Mouse (Mus musculus): Measurements from ENCODE around the gene Gsn.

Gsn gene

GRCm38 (mm10) chr2:35283997-35284396, 27.8 kb downstream of the Gsn start:
- no peak for DNase-seq

GRCm38 (mm10) chr2:35285209-35285608, 29.0 kb downstream of the Gsn start:
- no peak for DNase-seq

DNA sequence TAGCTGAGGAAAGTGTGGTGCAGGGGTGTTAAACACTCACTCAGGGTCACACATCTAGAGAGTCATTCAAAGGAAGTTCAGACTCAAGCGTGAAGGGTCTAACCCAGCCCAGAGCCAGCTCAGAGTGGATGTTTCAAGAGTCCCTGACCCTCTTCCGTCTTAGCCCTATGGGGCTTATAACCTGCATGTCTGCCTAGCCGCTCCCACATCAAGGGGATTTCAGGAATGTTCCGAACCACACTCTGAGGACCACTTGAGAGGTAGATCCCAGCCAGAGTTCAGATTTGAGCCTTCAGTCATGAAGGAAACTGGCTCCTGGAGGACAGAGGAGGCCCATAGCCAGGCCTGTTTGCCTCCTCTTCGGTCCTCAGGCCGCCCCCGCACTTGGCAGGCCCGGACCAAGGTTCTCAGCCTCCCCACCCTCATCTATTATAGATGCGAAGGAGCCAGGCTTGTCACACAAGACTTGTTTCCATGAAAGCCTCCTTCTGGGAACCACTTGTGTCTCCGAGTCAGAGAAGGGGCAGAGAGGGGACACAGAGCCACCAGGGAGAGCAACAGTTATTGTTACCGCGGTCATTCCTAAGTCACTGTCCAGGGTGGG, 30.9 kb downstream of the Gsn start:
- DNase-seq = no peak

- peak; percentile 90 to 91 for DNase-seq
Observed at GRCm38 (mm10) chr2:35288758-35289635, 32.8 kb downstream of the Gsn start.

- peak; percentile 73 for DNase-seq
Observed at GRCm38 (mm10) chr2:35291856-35292255, 35.7 kb downstream of the Gsn start.

DNA sequence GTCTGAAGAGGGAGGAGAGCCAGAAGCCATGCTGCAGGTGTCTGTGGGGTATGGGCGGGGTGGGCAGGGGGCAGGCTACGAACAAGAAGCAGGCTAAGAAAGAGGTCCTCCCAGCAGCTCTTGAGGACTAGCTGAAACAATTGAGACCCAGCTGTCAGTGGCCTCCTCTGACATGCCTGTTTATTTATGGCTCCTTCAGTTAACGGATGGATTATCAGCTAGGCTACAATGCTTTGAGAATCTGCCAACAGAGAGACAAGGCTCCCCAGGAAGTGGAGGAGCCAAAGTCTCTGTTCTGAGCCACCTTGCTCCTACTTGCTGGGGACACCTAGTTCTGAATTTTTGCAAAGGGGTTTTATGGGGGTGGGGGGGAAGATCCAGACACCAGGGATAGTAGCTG, 36.5 kb downstream of the Gsn start:
- DNase-seq = no peak

DNA sequence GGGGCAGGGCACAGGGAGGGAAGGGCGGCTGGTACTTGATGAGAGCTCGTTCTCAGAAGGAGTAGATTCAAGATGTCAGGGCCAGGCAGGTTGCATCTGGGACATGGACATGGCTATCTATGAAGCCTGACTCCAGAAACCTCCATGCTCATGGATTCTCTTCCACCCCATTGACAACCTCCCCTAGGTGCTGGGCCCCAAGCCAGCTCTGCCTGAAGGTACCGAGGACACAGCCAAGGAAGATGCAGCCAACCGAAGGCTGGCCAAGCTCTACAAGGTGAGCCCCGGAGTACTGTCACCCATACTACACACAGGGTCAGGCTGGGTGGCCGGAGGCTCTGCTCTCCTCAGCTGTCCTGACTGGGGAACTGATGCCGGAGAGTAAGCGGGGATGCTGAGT, 37.1 kb downstream of the Gsn start:
- no peak for DNase-seq

- DNase-seq = peak; percentile 83 to 86
Observed at GRCm38 (mm10) chr2:35297703-35298332, 41.6 kb downstream of the Gsn start.

GRCm38 (mm10) chr2:35299437-35299836, 43.3 kb downstream of the Gsn start:
- DNase-seq = no peak

DNA sequence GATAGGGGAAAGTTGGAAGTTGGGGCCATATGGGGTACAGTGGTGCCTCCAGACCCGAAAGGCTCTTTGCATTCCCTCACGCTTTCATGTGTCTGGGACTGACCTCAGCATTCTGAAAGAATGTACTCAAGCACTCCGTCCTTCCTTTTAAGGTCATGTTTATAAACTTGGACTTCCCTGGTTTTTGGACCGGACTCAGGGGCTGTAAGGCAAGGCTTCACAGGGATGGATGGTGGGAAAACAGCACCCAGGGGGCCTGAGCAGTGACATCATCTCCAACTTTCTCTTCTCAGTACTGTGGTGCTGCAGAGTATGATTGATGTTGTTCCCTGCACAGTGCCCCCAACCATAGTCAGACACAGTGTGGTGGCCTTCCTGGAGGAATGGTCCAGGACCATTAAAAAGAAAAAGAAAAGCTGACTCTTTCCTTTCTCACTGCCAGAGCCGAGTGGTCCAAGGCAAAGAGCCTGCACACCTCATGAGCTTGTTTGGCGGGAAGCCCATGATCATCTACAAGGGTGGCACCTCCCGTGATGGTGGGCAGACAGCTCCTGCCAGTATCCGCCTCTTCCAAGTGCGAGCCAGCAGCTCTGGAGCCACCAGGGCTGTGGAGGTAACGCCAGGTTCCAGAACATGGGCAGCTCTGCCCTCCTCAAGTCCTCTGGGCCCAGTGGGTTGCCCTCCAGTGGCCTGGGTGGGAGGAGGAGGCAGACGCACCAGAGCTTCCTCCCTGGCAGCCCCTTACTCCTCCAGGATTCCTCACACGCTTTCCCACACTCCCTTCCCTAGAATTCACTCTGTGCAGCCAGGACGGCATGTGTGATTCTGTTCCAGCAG, 46.1 kb downstream of the Gsn start:
- DNase-seq = no peak

DNA sequence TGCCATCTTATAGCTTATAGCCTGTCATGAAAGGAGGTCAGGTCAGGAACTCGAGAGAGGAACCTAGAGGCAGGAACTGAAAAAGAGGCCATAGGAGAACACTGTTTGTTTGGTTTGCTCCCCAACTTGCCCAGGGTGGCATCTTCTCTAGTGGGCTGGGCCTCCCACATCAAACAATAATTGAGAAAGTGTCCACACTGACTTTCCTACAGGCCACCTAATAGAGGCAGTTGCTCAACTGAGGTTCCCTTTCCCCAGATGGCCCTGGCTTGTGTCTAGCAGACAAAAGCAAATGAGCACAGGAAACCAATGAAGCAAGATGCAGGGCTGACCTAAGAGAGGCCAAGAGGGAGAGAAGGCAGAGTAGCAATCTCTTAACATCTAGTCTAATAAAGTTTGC, 52.0 kb downstream of the Gsn start:
- no peak for DNase-seq

GRCm38 (mm10) chr2:35309906-35310493, 53.8 kb downstream of the Gsn start:
- DNase-seq = no peak

DNA sequence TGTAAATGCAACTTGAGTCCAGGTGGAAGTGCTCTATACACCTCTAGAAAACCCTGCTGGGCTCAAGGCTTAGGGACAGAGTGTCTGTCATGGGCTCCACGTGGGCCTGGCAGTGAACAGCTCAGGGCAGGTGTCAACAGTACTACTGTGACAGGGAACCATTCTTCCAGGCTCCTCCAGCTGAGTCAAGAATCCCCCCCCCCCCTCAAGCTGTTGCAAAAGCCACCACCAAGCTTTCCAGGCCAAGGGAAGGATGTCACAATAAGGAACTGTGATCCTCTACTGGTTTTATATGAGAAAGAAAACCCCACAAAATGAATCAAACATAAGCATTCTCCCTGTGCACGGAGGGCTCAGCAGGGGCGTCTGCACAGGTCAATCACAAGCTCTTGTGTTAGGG, 58.1 kb downstream of the Gsn start:
- no peak for DNase-seq

- no peak for DNase-seq
Observed at GRCm38 (mm10) chr2:35317604-35318003, 61.4 kb downstream of the Gsn start.

- DNase-seq = no peak
Observed at GRCm38 (mm10) chr2:35318405-35318804, 62.2 kb downstream of the Gsn start.

- DNase-seq = no peak
Observed at GRCm38 (mm10) chr2:35320399-35320798, 64.2 kb downstream of the Gsn start.

DNA sequence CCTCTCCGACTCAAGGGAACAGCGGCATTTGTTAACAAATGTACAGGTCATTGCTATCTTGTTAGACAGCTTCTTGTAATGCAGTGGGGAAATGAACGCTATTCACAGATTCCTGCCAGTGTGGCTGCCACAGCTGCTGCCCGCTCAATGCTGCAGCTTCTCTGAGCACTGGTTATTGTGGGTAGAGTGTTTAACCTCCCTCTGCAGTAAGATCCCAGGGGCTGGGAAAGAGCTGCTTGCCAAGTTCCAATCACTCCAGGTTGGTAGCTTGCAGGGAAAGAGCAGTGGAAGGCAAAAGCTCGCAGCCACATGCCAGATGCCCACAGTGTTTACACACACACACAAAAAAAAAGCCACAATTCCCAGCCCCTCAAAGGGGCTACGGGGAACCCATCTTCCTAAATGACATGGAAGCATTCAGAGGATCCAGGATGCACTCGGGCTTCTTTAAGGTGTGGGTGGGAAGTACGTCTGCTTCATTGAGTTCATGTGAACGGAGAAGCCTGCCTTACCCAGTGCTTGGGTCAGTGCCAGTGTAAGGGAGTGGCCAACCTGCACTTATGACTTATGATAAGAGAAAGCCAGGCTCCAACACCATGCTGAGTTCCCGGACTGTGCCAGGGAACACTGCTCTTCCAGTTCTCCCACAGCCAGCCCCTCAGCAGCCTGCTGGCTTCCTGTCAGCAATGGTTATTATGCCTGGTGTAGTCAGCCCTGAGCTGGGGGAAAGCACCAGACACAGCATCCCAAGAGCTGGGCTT, 66.4 kb downstream of the Gsn start:
- no peak for DNase-seq

DNA sequence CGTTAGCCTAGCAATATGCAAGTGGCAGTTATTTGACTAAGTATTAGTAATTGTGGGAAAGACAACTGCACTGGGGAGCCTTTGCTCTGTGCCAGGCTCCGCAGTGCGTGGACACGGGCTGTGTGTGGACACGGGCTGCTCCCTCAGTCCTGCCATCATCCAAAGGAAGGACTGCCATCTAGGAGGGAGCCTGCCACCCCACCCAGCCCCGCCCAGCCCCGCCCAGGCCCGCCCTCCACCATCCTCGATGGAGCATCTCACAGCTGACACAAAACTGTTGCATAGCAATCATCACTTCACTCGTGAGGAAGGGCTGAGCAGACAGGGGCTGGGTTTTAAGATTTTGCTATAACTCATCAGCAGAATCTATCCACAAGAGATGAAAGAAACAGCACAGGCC, 69.8 kb downstream of the Gsn start:
- DNase-seq = no peak

DNA sequence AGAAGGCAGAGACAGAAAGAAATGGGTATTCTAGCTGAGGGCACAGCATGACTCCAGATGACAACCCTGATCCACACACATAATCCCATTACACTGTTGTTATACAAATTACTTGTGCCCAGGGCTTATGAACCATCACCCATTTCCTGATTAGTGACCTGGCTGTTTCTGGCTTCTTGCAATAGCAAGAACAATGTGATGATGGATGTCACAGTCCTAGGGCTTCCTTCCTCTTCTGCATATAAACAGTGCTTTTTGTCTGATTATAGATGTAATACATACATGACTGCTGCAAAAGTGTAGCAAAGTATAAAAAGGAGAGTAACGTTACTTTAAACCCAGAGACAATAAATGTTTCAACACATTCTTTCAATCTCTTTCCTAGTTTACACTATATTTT, 70.8 kb downstream of the Gsn start:
- no peak for DNase-seq

- no peak for DNase-seq
Observed at GRCm38 (mm10) chr2:35327583-35327982, 71.4 kb downstream of the Gsn start.

- no peak for DNase-seq
Observed at GRCm38 (mm10) chr2:35328064-35328792, 72.0 kb downstream of the Gsn start.
